Mouse (Mus musculus): Measurements from ENCODE around the gene Limch1.

The Limch1 gene

GRCm38 (mm10) chr5:66975621-66976020 lies 230.0 kb downstream of the Limch1 start:
- DNase-seq (ENCODE audit: low spot score in 2 of 2): no peak

- peak; percentile 62 to 75 for DNase-seq (ENCODE audit: low spot score in 2 of 2)
Measured at GRCm38 (mm10) chr5:66979332-66980218, 233.9 kb downstream of the Limch1 start.

GRCm38 (mm10) chr5:66980862-66981261 lies 235.2 kb downstream of the Limch1 start:
- peak; percentile 79 to 89 for DNase-seq (ENCODE audit: low spot score in 2 of 2)

GRCm38 (mm10) chr5:66983104-66983503 lies 237.5 kb downstream of the Limch1 start:
- no peak for DNase-seq (ENCODE audit: low spot score in 2 of 2)

- DNase-seq (ENCODE audit: low spot score in 2 of 2): no peak
Measured at GRCm38 (mm10) chr5:66988926-66989325, 243.3 kb downstream of the Limch1 start.

- DNase-seq (ENCODE audit: low spot score in 2 of 2): no peak
Measured at GRCm38 (mm10) chr5:66989531-66989930, 243.9 kb downstream of the Limch1 start.

GRCm38 (mm10) chr5:66992401-66992800 lies 246.8 kb downstream of the Limch1 start:
- no peak for DNase-seq (ENCODE audit: low spot score in 2 of 2)

- no peak for DNase-seq (ENCODE audit: low spot score in 2 of 2)
Measured at GRCm38 (mm10) chr5:66993076-66993475, 247.4 kb downstream of the Limch1 start.

GRCm38 (mm10) chr5:66996124-66996523 lies 250.5 kb downstream of the Limch1 start:
- DNase-seq (ENCODE audit: low spot score in 2 of 2): no peak

- DNase-seq (ENCODE audit: low spot score in 2 of 2): peak; percentile 87 to 91
Measured at GRCm38 (mm10) chr5:66996886-66997599, 251.4 kb downstream of the Limch1 start.

GRCm38 (mm10) chr5:66997600-66997930 lies 251.9 kb downstream of the Limch1 start:
- DNase-seq (ENCODE audit: low spot score in 2 of 2): no peak

GRCm38 (mm10) chr5:66998341-66998740 lies 252.7 kb downstream of the Limch1 start:
- no peak for DNase-seq (ENCODE audit: low spot score in 2 of 2)

GRCm38 (mm10) chr5:67002346-67002745 lies 256.7 kb downstream of the Limch1 start:
- DNase-seq (ENCODE audit: low spot score in 2 of 2): no peak

- no peak for DNase-seq (ENCODE audit: low spot score in 2 of 2)
Measured at GRCm38 (mm10) chr5:67004619-67005018, 259.0 kb downstream of the Limch1 start.

GRCm38 (mm10) chr5:67011043-67011870 lies 265.6 kb downstream of the Limch1 start:
- DNase-seq (ENCODE audit: low spot score in 2 of 2): peak; percentile 61 to 64

- peak; percentile 53 to 60 for DNase-seq (ENCODE audit: low spot score in 2 of 2)
Measured at GRCm38 (mm10) chr5:67011985-67012384, 266.4 kb downstream of the Limch1 start.

GRCm38 (mm10) chr5:67013926-67014325 lies 268.3 kb downstream of the Limch1 start:
- DNase-seq (ENCODE audit: low spot score in 2 of 2): no peak

- DNase-seq (ENCODE audit: low spot score in 2 of 2): peak; percentile 71 to 86
Measured at GRCm38 (mm10) chr5:67016450-67016849, 270.8 kb downstream of the Limch1 start.

GRCm38 (mm10) chr5:67024459-67025050 lies 278.9 kb downstream of the Limch1 start:
- DNase-seq (ENCODE audit: low spot score in 2 of 2): peak in 1 of 2 experiments; percentile 43

- DNase-seq (ENCODE audit: low spot score in 2 of 2): no peak
Measured at GRCm38 (mm10) chr5:67025095-67025494, 279.5 kb downstream of the Limch1 start.

- DNase-seq (ENCODE audit: low spot score in 2 of 2): no peak
Measured at GRCm38 (mm10) chr5:67025581-67025980, 280.0 kb downstream of the Limch1 start.

- no peak for DNase-seq (ENCODE audit: low spot score in 2 of 2)
Measured at GRCm38 (mm10) chr5:67028786-67029185, 283.2 kb downstream of the Limch1 start.

Measured in right cerebral cortex, postnatal 10 days (tissue).